Mouse (Mus musculus) CH12.LX (cell line): ENCODE data around the gene Dctn1.

Experiments
- CTCF ChIP-seq, 2 experiments: IDR thresholded peaks in 1 of 2; conservative IDR thresholded peaks in 1 of 2; 2 replicates each; pipeline ENCODE4 v1.5.1; 2011 to 2012; ENCODE audit warnings: low read depth in 2 of 2, low read length in 2 of 2, improper control_type of control experiment in 1 of 2, inconsistent platforms in 1 of 2, mild to moderate bottlenecking in 1 of 2, moderate library complexity in 1 of 2
- ELF1 ChIP-seq: IDR thresholded peaks from 2 replicates; pipeline ENCODE4 v1.6.1; 2014; ENCODE audit warnings: low read depth, mild to moderate bottlenecking, inconsistent platforms, low read length, improper control_type of control experiment
- EP300 ChIP-seq: IDR thresholded peaks from 2 replicates; pipeline ENCODE4 v1.6.1; 2011; ENCODE audit warnings: low read length, improper control_type of control experiment
- JUN ChIP-seq: IDR thresholded peaks from 2 replicates; pipeline ENCODE4 v1.6.1; 2011; ENCODE audit warnings: low read depth, mild to moderate bottlenecking, low read length, improper control_type of control experiment, moderate library complexity; ENCODE audit not compliant: insufficient read depth
- MAX ChIP-seq: IDR thresholded peaks from 2 replicates; pipeline ENCODE4 v1.6.1; 2011; ENCODE audit warnings: low read length, improper control_type of control experiment
- MEF2A ChIP-seq: IDR thresholded peaks from 2 replicates; pipeline ENCODE4 v1.6.1; 2014; ENCODE audit warnings: low read depth, mild to moderate bottlenecking, inconsistent platforms, low read length, improper control_type of control experiment, borderline replicate concordance
- MXI1 ChIP-seq: IDR thresholded peaks from 2 replicates; pipeline ENCODE4 v1.6.1; 2011; ENCODE audit warnings: mild to moderate bottlenecking, low read depth, low read length, improper control_type of control experiment
- NELFE ChIP-seq: IDR thresholded peaks from 2 replicates; pipeline ENCODE4 v1.6.1; 2011; ENCODE audit warnings: low read depth, low read length, improper control_type of control experiment
- POLR2A ChIP-seq: IDR thresholded peaks from 2 replicates; pipeline ENCODE4 v1.6.1; 2011; ENCODE audit warnings: low read depth, mild to moderate bottlenecking, improper control_type of control experiment, low read length
- RAD21 ChIP-seq: IDR thresholded peaks from 2 replicates; pipeline ENCODE4 v1.6.1; 2011; ENCODE audit warnings: low read depth, mild to moderate bottlenecking, low read length, improper control_type of control experiment, moderate library complexity
- RCOR1 ChIP-seq: conservative IDR thresholded peaks from 2 replicates; pipeline ENCODE4 v1.6.1; 2012; ENCODE audit warnings: low read depth, mild to moderate bottlenecking, inconsistent platforms, low read length, improper control_type of control experiment
- TBP ChIP-seq: conservative IDR thresholded peaks from 2 replicates; pipeline ENCODE4 v1.6.1; 2011; ENCODE audit warnings: low read depth, low read length, improper control_type of control experiment
- TCF12 ChIP-seq: IDR thresholded peaks from 2 replicates; pipeline ENCODE4 v1.6.1; 2014; ENCODE audit warnings: low read depth, mild to moderate bottlenecking, inconsistent platforms, low read length, improper control_type of control experiment
- USF2 ChIP-seq: conservative IDR thresholded peaks from 2 replicates; pipeline ENCODE4 v1.6.1; 2011; ENCODE audit warnings: low read depth, low read length, improper control_type of control experiment

GRCm38 (mm10) chr6:83151721-83152120, 14.0 kb upstream of the Dctn1 start:
- no peak for TF ChIP-seq TBP
- TF ChIP-seq RAD21, result no peak
- TF ChIP-seq MAX, result no peak
- TF ChIP-seq CTCF (conservative IDR thresholded peaks at IDR 0.05 in 1 of 2, IDR thresholded peaks at IDR 0.05 in 1 of 2; ENCODE audit: low read depth in 2 of 2, low read length in 2 of 2), result no peak
- TF ChIP-seq EP300, result no peak
- no peak for TF ChIP-seq MXI1
- TF ChIP-seq NELFE, result no peak
- TF ChIP-seq MEF2A, result no peak
- no peak for TF ChIP-seq JUN
- TF ChIP-seq USF2, result no peak
- no peak for TF ChIP-seq RCOR1
- no peak for TF ChIP-seq TCF12
- no peak for TF ChIP-seq ELF1
- TF ChIP-seq POLR2A, result no peak
